Mouse (Mus musculus) lung, embryonic 15.5 days (tissue): ENCODE data around the gene Naa30. TPM values are rescaled to one million over a fixed set of nuclear protein-coding genes. Genes with fewer than 3 reads are reported as not detected.

Source experiments
- ATAC-seq: fragments of 200-750 bp; cut with Nextera tagmentation; 2 replicates; pipeline ENCODE4 v1.8.0; 2017; ENCODE audit warnings: moderate number of reproducible peaks, borderline replicate concordance; ENCODE audit not compliant: low FRiP score, low TSS enrichment; ENCODE audit errors: extremely low read depth
- H3K27ac ChIP-seq: fragments of 300-500 bp; sonication (generic); 2 replicates; pipeline ENCODE4 v1.5.1; 2015; ENCODE audit warnings: moderate library complexity, mild to moderate bottlenecking, inconsistent platforms
- H3K27me3 ChIP-seq: fragments of 300-500 bp; sonication (generic); 2 replicates; pipeline ENCODE4 v1.6.1; 2015; ENCODE audit warnings: inconsistent platforms
- H3K36me3 ChIP-seq: fragments of 300-500 bp; sonication (generic); 2 replicates; pipeline ENCODE4 v1.6.1; 2015; ENCODE audit warnings: inconsistent platforms
- H3K4me1 ChIP-seq: fragments of 300-500 bp; sonication (generic); 2 replicates; pipeline ENCODE4 v1.6.1; 2015; ENCODE audit warnings: inconsistent platforms
- H3K4me2 ChIP-seq: fragments of 300-500 bp; sonication (generic); 2 replicates; pipeline ENCODE4 v1.6.1; 2015; ENCODE audit warnings: inconsistent platforms, mild to moderate bottlenecking, moderate library complexity
- H3K4me3 ChIP-seq: fragments of 300-500 bp; sonication (generic); 2 replicates; pipeline ENCODE4 v1.5.1; 2015; ENCODE audit warnings: mild to moderate bottlenecking, inconsistent platforms
- H3K9ac ChIP-seq: fragments of 300-500 bp; sonication (generic); 2 replicates; pipeline ENCODE4 v1.6.1; 2015; ENCODE audit warnings: inconsistent platforms
- H3K9me3 ChIP-seq: fragments of 300-500 bp; sonication (generic); 2 replicates; pipeline ENCODE4 v1.6.1; 2016; ENCODE audit warnings: inconsistent platforms
- WGBS: fragments of 180-500 bp; shearing (Covaris S2); methylation state at CpG from one replicate; pipeline ENCODE4 v1.1.7; 2015; 5-methylcytosine and 5-hydroxymethylcytosine counted together
- polyA plus RNA-seq: library from polyadenylated mRNA; unstranded; fragments of >200 nt; fragmentation: Nextera tagmentation; extraction: Ambion mirVana; gene quantifications from 2 replicates; pipeline ENCODE4 v1.2.1, GENCODE M21; 2015

The Naa30 gene
- polyA plus RNA-seq, 1 experiment from 2014 or later: 9.6 TPM

DNA sequence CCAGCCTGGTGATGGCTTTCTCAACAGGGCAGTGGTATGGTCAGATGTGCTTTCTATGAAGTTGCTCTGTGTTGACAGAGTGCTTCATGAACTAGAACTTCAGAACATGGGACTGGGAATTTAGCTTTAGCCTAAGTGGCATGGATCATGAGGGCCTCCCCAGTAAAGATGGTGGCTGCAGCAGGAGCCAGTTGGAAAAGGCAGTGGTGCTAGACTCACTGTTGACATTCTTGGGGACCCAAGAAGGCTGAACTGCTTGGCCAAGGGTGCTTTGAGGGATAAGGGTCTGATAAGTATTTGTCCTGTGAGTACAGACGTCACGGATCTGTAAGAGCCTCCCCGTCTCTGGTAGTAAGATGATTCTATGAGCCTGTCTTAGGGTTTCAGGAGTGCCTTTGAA lies 59.8 kb downstream of the Naa30 start:
- Histone ChIP-seq H3K4me1 (no peaks in the 10 kb centered on the region), H3K4me2 (no peak overlapping the region), H3K4me3 (no peak overlapping the region), H3K9me3 (no peaks in the 10 kb centered on the region), H3K27me3 (no peaks in the 10 kb centered on the region), H3K27ac (no peak overlapping the region), H3K36me3 (no peaks in the 10 kb centered on the region), H3K9ac (no peak overlapping the region)
- 42% methylated on average over 3 of the region's 3 CpGs for WGBS
- ATAC-seq: no peak

DNA sequence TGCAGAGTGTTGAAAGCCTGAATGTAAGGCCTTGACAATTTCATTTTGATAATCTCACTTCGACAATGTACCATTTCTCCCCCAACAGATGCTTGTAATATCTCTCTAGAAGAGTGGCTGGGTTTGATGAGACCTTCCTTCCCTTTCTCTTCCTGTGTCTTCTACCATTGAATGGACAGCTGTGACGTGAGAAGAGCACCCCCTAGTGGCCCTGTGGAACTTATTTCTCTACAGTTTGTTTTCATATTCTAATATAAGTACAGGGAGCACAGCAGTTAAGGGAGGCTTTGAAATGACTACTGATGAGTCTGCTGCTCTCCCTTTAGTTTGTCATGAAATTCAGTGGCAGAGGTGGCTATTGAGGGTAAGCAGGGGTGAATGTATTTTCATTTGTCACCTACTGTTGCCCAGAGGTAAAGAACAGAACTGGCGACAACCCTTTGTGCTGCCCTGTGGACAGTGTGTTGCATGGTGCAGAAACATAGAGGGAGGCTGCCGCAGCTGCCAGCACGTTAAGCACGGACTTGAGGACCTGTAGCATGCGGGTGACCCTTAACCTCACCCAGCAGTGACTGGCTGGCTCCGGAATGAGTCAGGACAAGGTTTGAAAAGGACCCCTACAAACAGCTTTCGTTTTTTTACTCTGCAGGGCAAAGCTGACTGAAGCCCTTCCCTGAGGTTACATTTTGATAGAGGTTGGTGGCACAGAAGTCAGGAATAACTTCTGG lies 62.9 kb downstream of the Naa30 start:
- no peaks in the 10 kb centered on the region for H3K36me3 ChIP-seq
- H3K27me3 ChIP-seq: no peaks in the 10 kb centered on the region
- H3K4me3 ChIP-seq: no peak overlapping the region
- H3K4me2 ChIP-seq: no peak overlapping the region
- H3K9ac ChIP-seq: no peak overlapping the region
- ATAC-seq: no peak
- H3K4me1 ChIP-seq: no peaks in the 10 kb centered on the region
- WGBS: 37% methylated on average over 9 of the region's 9 CpGs
- no peak overlapping the region for H3K27ac ChIP-seq
- no peaks in the 10 kb centered on the region for H3K9me3 ChIP-seq

GRCm38 (mm10) chr14:49238206-49238605 lies 66.2 kb downstream of the Naa30 start:
- no peak overlapping the region for H3K4me2 ChIP-seq
- ATAC-seq: no peak
- H3K4me1 ChIP-seq: no peaks in the 10 kb centered on the region
- no peaks in the 10 kb centered on the region for H3K36me3 ChIP-seq
- H3K27me3 ChIP-seq: no peaks in the 10 kb centered on the region
- H3K27ac ChIP-seq: no peak overlapping the region
- WGBS: 31% methylated on average over 11 of the region's 11 CpGs
- no peak overlapping the region for H3K4me3 ChIP-seq
- H3K9me3 ChIP-seq: no peaks in the 10 kb centered on the region
- H3K9ac ChIP-seq: no peak overlapping the region

Other genes starting within 250 kb of the Naa30 start
- 20.9 and 24.1 TPM in 2 replicates for gene Ap5m1, start 106.1 kb upstream of the Naa30 start, polyA plus RNA-seq
- 45.6 and 46.1 TPM in 2 replicates for gene Exoc5, start 105.6 kb upstream of the Naa30 start, polyA plus RNA-seq
- gene ccdc198, start 73.2 kb downstream of the Naa30 start, polyA plus RNA-seq: 8.9 and 9.0 TPM in 2 replicates